Mouse (Mus musculus) midbrain, embryonic 11.5 days (tissue): ENCODE data around the gene Gm8439. TPM values are rescaled to one million over a fixed set of nuclear protein-coding genes. Genes with fewer than 3 reads are reported as not detected.
"Not testable (repeated sequence)": the region's sequence is repeated elsewhere in the genome, so short reads cannot be mapped to it uniquely, and the experiment has no call there.

ENCODE experiments used
- ATAC-seq: fragments of 200-750 bp; cut with Nextera tagmentation; 2 replicates; pipeline ENCODE4 v1.8.0; 2017; ENCODE audit warnings: moderate TSS enrichment, moderate library complexity; ENCODE audit not compliant: low FRiP score
- DNase-seq: peaks from one replicate; pipeline ENCODE4 v3.0.0; 2015; ENCODE audit warnings: low spot score; ENCODE audit errors: missing footprints
- H3K27ac ChIP-seq: fragments of 300-500 bp; sonication (generic); 2 replicates; pipeline ENCODE4 v1.5.1; 2014; ENCODE audit warnings: low read depth, low read length
- H3K27me3 ChIP-seq: fragments of 300-500 bp; sonication (generic); 2 replicates; pipeline ENCODE4 v1.6.1; 2014; ENCODE audit warnings: mild to moderate bottlenecking, low read length, moderate library complexity, mixed read lengths; ENCODE audit not compliant: control insufficient read depth, insufficient read depth
- H3K36me3 ChIP-seq: fragments of 300-500 bp; sonication (generic); 2 replicates; pipeline ENCODE4 v1.6.1; 2014; ENCODE audit warnings: mild to moderate bottlenecking, low read length, moderate library complexity, mixed read lengths; ENCODE audit not compliant: control insufficient read depth, insufficient read depth
- H3K4me1 ChIP-seq: fragments of 300-500 bp; sonication (generic); 2 replicates; pipeline ENCODE4 v1.6.1; 2014; ENCODE audit warnings: low read length; ENCODE audit not compliant: control insufficient read depth, insufficient read depth
- H3K4me2 ChIP-seq: fragments of 300-500 bp; sonication (generic); 2 replicates; pipeline ENCODE4 v1.6.1; 2014; ENCODE audit warnings: mild to moderate bottlenecking, moderate library complexity
- H3K4me3 ChIP-seq: fragments of 300-500 bp; sonication (generic); 2 replicates; pipeline ENCODE4 v1.5.1; 2014; ENCODE audit warnings: low read depth, low read length
- H3K9ac ChIP-seq: fragments of 300-500 bp; sonication (generic); 2 replicates; pipeline ENCODE4 v1.6.1; 2014; ENCODE audit warnings: low read length
- H3K9me3 ChIP-seq: fragments of 300-500 bp; sonication (generic); 2 replicates; pipeline ENCODE4 v1.6.1; 2016; ENCODE audit warnings: low read length; ENCODE audit not compliant: control insufficient read depth
- WGBS: fragments of 180-500 bp; shearing (Covaris S2); extraction: QIAGEN DNeasy Blood & Tissue Kit; methylation state at CpG from one replicate; pipeline ENCODE4 v1.1.7; 2014; 5-methylcytosine and 5-hydroxymethylcytosine counted together
- polyA plus RNA-seq: library from polyadenylated mRNA; unstranded; fragments of >200 nt; fragmentation: Nextera tagmentation; extraction: Ambion mirVana; gene quantifications from 2 replicates; pipeline ENCODE4 v1.2.1, GENCODE M21; 2014

The Gm8439 gene
- polyA plus RNA-seq, 1 experiment from 2014 or later: not detected

GRCm38 (mm10) chr4:120571691-120572090 lies 16.9 kb upstream of the Gm8439 start:
- 83% methylated on average over 3 of the region's 3 CpGs for WGBS
- no peaks in the 10 kb centered on the region for H3K36me3 ChIP-seq
- no peak for ATAC-seq
- DNase-seq: no peak
- H3K9me3 ChIP-seq: no peaks in the 10 kb centered on the region
- H3K4me2 ChIP-seq: no peak overlapping the region
- H3K27me3 ChIP-seq: no peaks in the 10 kb centered on the region
- H3K27ac ChIP-seq: no peak overlapping the region
- H3K4me3 ChIP-seq: no peak overlapping the region
- H3K4me1 ChIP-seq: peaks cover 15% of the 10 kb centered on the region
- no peak overlapping the region for H3K9ac ChIP-seq

- Histone ChIP-seq H3K9me3 (no peaks in the 10 kb centered on the region), H3K4me3 (no peak overlapping the region), H3K4me2 (no peak overlapping the region), H3K4me1 (peaks cover 3% of the 10 kb centered on the region; the same call in 1 of the 2 replicates), H3K27me3 (no peaks in the 10 kb centered on the region), H3K9ac (no peak overlapping the region), H3K27ac (no peak overlapping the region), H3K36me3 (no peaks in the 10 kb centered on the region)
- ATAC-seq: no peak
- DNase-seq: peak; percentile 23
- WGBS: 77% methylated on average over 5 of the region's 5 CpGs
Observed at GRCm38 (mm10) chr4:120580894-120581293, 7.7 kb upstream of the Gm8439 start.

GRCm38 (mm10) chr4:120581711-120582110 lies 6.8 kb upstream of the Gm8439 start:
- ATAC-seq (no peak), DNase-seq (peak; percentile 54)
- Histone ChIP-seq H3K36me3 (no peaks in the 10 kb centered on the region), H3K4me2 (no peak overlapping the region), H3K4me3 (no peak overlapping the region), H3K4me1 (peaks cover 3% of the 10 kb centered on the region; the same call in 1 of the 2 replicates), H3K27me3 (no peaks in the 10 kb centered on the region), H3K9me3 (no peaks in the 10 kb centered on the region), H3K9ac (no peak overlapping the region), H3K27ac (no peak overlapping the region)
- WGBS: 85% methylated on average over 9 of the region's 9 CpGs

- 55% methylated on average over 1 of the region's 1 CpGs for WGBS
- Histone ChIP-seq H3K36me3 (no peaks in the 10 kb centered on the region), H3K4me2 (no peak overlapping the region), H3K27me3 (no peaks in the 10 kb centered on the region), H3K9ac (no peak overlapping the region), H3K4me1 (peaks cover 3% of the 10 kb centered on the region; the same call in 1 of the 2 replicates), H3K27ac (no peak overlapping the region), H3K9me3 (no peaks in the 10 kb centered on the region), H3K4me3 (no peak overlapping the region)
- DNase-seq: no peak
- no peak for ATAC-seq
Observed at GRCm38 (mm10) chr4:120586986-120587385, 1.6 kb upstream of the Gm8439 start.

- WGBS: 12% methylated on average over 3 of the region's 3 CpGs
- Histone ChIP-seq H3K4me1 (no peaks in the 10 kb centered on the region; the same call in 1 of the 2 replicates), H3K4me2 (no peak overlapping the region), H3K27ac (no peak overlapping the region), H3K27me3 (no peaks in the 10 kb centered on the region), H3K36me3 (no peaks in the 10 kb centered on the region), H3K9ac (no peak overlapping the region), H3K9me3 (no peaks in the 10 kb centered on the region), H3K4me3 (no peak overlapping the region)
- DNase-seq (no peak), ATAC-seq (no peak)
Observed at GRCm38 (mm10) chr4:120589070-120589469, 525 bp downstream of the Gm8439 start.

- H3K36me3 ChIP-seq: no peaks in the 10 kb centered on the region
- ATAC-seq (peak; percentile 91), DNase-seq (peak; percentile 94)
- no peaks in the 10 kb centered on the region for H3K4me1 ChIP-seq
- H3K4me3 ChIP-seq: no peak overlapping the region
- 37% methylated on average over 5 of the region's 5 CpGs for WGBS
- no peaks in the 10 kb centered on the region for H3K9me3 ChIP-seq
- H3K27me3 ChIP-seq: no peaks in the 10 kb centered on the region
- no peak overlapping the region for H3K4me2 ChIP-seq
- H3K27ac ChIP-seq: no peak overlapping the region
- H3K9ac ChIP-seq: no peak overlapping the region
Observed at GRCm38 (mm10) chr4:120589815-120590422, 1.4 kb downstream of the Gm8439 start.

GRCm38 (mm10) chr4:120590973-120591372 lies 2.4 kb downstream of the Gm8439 start:
- Histone ChIP-seq H3K36me3 (no peaks in the 10 kb centered on the region), H3K4me3 (no peak overlapping the region), H3K27ac (no peak overlapping the region), H3K4me1 (no peaks in the 10 kb centered on the region), H3K9ac (no peak overlapping the region), H3K27me3 (no peaks in the 10 kb centered on the region), H3K4me2 (no peak overlapping the region), H3K9me3 (no peaks in the 10 kb centered on the region)
- no peak for DNase-seq
- ATAC-seq: no peak
- WGBS: 86% methylated on average over 4 of the region's 4 CpGs

- ATAC-seq, H3K9me3 ChIP-seq, H3K9ac ChIP-seq, H3K27ac ChIP-seq, H3K4me3 ChIP-seq, H3K4me2 ChIP-seq, H3K27me3 ChIP-seq, H3K36me3 ChIP-seq, H3K4me1 ChIP-seq, DNase-seq: not testable (repeated sequence)
- WGBS: 93% methylated on average over 1 of the region's 1 CpGs
Observed at GRCm38 (mm10) chr4:120596210-120596609, 7.7 kb downstream of the Gm8439 start.

GRCm38 (mm10) chr4:120598922-120599321 lies 10.4 kb downstream of the Gm8439 start:
- Histone ChIP-seq H3K4me1 (no peaks in the 10 kb centered on the region), H3K9me3 (no peaks in the 10 kb centered on the region), H3K4me3 (no peak overlapping the region), H3K27me3 (no peaks in the 10 kb centered on the region), H3K27ac (no peak overlapping the region), H3K36me3 (no peaks in the 10 kb centered on the region), H3K9ac (no peak overlapping the region), H3K4me2 (no peak overlapping the region)
- ATAC-seq: 0 out of 2 replicates have a peak, but pooled peaks have one; percentile 55
- DNase-seq: no peak
- 0% methylated on average over 2 of the region's 2 CpGs for WGBS
